Mouse (Mus musculus): ENCODE measurements around the gene Bcr.

Gene Bcr

DNA sequence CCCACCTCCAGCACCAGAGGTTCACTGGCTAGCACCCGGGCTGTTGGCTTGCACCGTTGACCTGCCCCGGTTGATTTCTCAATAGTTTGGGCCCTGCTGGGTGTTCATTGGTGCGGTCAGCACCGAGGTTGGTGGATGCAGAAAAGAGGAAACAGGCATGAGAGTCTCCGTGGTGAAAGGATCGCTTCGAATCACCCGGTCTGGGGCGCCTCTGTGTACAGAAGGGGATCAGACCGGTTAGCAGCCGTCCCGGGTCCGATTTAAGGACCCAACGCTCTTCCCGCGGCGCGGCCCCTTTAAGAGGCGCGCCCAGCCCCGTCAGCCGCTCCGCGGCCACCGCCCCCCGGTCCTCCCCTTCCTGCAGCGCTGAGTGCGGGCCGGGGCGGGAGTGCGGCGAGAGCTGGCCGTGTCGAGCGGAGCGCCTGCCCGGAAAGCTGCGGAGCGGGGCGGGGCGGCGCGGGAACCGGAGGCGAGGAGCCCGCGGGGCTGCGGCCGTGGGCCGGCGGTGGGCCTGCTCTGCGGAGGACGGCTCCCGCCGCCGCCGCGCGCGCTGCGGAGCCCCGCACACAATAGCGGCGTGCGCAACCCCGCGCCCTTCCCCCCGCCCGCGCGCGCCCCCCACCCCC, at the start of gene Bcr:
Bcr (plus strand) TSS at position 376 of the 626 bp plus-strand sequence.
- peak; percentile 74 for DNase-seq

DNA sequence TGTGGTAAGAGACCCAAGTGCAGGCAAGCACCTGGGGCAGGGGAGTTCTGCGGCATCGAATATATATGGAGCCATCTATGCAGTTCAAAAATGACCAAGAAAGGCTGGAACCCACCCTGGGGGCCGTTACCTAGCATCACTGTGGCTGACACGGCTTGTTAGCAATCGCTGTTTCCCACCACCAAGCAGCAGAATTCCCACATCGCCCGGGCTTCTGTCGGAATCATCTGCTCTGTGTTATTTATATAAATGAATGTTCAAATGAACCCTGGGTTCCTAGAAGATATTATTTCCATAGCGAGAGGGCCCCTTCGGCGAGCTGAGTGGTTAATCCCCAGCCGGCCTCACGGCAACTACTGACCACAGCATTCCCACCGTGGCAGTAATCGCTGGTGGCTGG, 49.7 kb upstream of the Bcr start:
- DNase-seq = no peak

DNA sequence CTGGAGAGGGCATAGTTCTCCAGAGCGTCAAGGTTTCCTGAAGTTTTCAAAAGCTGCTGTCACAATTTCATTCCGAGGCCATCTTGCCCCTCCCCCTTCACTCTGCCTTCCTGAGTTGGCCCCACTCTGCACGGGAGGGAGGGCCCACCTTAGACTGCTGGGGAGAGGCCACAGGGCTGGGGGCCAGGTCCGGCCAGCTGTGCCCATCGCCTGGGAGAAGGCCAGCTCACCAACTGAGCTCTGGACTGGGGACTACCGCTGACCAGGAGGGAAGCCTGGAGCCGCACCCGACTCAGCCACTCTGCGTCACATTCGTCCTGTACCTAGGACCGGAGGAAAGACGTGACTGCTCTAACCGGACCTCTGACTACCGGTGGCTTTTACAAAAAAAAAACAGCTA, 44.9 kb upstream of the Bcr start:
- no peak for DNase-seq

DNA sequence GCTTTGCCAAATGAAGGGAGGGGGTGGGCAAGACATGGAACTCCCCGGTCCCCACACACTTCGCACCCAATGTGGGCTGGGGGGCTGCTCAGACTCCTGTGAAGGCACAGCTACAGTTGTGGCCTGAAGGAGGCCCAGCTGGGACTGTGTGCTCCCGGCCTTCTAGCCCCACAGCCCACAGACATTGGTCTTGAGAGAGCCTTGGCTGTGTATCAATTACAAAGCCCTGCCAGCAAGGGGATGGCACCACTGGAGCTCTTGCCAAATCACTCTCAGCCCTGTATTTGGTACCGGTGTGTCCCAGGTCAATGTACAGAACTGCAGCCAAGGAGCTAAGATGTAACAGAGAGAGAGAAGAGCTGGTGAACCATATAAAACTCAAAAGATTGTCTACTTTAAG, 43.9 kb upstream of the Bcr start:
- no peak for DNase-seq

DNA sequence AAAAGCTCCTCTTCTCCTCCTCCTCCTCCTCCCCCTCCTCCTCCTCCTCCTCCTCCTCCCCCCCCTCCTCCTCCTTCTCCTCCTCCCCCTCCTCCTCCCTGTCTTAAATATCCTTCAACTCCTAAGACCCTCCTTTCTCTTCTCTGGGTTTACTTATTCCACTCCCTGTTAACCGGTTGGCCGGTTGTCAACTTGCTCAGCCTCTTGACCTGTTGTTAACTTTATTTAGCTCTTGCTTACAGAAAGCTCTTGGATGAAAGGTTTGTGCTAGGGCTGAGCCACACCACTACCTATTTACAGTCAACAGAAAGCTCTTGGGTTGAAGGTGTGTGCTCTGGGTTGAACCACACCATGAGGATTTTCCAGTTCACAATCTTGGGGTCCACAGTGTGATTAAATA, 40.1 kb upstream of the Bcr start:
- DNase-seq = no peak

DNA sequence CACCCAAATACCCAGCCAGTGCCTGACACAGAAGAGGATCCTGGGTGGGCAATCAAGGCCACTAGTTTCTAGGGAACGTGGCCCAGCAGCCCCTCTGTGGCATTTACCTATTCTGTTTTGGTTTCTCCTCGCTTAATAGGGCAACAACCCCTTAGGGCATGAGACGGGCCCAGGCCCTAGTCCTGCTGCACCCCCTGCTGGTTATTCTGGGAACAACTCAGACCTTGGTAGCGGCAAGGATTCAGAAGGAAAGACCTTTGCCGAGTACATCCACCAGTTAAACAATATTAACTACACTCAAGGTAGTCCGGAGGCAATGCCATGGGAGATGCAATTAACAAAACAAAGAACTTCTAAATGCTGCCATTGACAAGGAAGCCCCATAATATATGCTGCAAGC, 39.3 kb upstream of the Bcr start:
- peak; percentile 62 for DNase-seq

DNA sequence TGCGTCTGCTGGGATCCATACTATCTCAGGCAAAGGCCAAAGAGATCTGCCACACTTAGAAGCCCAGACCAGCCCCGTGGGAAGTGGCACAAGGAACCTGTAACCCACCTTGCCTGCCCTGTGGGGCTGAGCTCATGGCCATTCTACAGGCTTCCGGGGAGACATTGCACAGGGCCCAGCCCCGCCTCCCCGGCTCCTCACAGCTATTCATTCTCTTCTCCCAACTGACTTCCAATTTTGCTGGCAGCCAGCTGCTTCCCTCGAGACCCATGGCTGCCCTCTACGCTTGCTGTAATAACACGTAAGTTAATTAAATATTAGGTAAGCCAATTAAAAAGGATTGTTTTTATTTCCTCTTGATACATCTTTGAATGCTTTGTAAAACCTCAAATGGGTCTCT, 33.9 kb upstream of the Bcr start:
- DNase-seq = no peak

DNA sequence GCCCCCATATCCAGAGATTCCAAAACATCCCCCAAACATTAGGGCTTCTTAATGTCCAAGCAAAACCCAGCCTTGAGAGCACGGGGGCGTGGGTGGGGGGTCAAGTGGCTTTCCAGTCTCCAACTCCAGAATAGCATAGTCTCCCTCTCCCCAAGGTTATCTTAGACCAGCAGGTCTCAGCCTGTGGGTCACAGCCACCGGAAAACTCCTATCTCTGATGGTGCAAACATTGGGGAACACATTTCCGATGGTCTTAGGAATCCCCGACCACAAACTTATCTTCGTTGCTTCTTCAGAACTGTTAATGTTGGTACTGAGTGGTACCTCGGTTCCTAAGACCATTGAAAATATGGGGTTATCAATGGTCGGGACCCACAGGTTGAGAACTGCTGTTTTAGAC, 31.6 kb upstream of the Bcr start:
- DNase-seq = no peak

DNA sequence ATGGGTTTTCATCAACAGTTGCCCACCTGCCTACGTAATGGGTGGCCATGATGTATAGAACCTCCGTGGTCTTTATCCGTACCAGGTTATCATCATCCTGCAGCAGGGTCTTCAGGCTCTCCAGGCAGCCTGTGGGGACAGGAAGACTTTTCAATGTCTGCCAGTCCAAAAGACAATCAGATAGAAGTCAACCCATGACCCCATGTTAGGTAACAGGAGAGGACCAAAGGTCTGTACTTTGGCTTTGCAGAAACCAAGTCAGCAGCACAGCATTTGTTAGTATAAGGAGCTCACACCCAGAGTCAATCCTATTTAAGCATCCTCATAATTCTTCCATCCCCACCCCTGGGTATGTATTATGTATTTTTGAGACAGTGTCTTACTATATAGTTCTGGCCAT, 30.7 kb upstream of the Bcr start:
- DNase-seq = no peak

DNA sequence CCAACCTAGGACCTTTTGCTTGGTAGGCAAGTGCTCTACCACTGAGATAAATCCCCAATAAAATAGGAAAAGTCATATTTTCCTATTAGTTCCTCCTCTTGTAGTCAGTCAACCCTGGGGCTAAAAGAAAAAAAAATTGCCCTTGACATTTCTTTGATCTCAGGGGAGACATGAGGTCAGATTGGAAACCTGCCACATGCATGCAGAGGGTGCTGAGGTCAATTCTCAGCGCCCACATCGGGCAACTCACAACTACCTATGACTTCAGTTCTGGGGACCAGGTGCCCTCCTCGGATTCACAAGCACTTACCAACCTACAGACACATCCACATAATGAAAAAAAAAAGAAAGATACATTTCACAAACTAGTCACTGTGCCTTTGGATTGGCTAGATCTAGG, 30.2 kb upstream of the Bcr start:
- DNase-seq = no peak

DNA sequence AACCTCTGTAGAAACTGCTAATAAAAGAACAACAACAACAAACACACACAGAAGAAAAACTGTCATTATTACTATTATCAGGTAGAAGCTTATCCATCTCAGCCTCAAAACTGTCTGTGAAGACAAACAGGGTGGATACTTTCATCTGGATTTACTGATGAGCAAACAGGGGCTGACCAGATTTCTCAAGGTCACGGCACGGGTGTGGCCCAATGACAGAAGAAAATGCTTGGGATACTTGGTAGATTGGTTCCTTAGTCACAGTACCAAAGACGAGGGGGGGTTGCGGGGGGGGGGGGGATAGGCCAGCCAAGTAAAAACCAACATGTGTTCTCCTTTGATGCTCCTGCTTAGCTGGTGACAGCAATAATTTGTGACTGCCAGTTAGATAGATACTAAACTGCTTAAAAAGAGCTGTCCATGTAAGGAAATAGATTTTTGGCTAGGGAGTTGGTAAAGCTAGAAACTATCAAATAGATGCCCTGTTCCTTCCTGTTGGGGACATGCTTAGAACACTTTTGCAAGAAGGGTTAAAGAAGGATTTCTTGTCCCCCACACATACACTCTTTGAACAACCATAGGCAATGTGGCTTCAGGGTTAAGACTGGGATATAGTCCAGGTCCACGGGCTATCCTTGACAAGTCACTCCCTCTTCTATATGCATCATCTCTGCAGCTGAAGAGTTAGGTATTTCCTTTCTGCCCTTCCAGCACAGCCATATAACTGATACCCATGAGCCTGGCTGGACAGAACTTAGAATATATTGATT, 28.9 kb upstream of the Bcr start:
- DNase-seq = no peak

DNA sequence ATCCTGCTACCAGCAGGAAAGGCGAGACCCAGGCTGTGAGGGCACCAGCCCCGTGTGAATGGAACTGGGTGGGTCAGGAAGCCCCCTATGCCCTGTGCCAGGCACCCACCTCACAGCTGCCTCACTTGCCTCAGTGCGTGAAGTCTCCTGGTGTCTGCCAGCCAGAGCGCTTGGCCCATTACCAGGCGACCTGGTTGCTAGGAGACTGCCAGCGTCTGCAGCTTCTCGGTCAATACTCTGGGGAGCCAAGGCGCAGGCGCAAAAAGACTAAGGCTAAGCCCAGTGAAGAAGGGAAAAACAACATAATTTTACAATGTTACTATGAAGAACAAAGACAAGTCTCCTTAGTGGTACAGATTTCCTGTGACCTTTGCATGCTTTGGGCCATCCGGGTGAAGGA, 28.0 kb upstream of the Bcr start, which contains the start of gene Rsph14:
Rsph14 (minus strand) TSS at position 192 of the 400 bp plus-strand sequence.
- no peak for DNase-seq

DNA sequence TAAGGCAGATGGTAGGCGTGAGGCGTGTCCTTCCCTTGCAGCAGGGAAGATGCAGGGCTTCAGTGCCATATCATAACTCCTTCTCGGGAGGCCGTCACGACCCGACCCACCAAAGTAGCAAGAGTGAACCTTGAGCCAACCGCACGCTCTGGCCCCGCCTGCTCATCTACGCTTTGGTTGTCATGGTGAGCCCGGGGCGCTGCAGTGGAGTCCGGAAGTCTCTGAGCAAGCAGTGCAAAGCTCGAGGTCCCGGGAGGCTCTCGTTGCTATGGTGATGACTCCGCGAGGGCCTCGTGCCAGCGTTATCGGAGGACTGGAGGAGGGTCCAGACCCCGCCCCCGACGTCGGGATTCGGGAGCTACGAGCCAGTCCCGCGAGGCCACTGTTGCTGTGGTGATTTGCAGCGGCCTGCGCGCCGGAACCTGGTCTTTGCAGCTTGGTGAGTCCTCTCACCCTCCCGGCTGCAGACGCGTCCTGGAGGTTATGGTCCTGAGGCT, 23.5 kb upstream of the Bcr start, which contains the start of gene Rab36:
Rab36 (plus strand) TSS at position 176 of the 497 bp plus-strand sequence.
- DNase-seq = peak; percentile 89

DNA sequence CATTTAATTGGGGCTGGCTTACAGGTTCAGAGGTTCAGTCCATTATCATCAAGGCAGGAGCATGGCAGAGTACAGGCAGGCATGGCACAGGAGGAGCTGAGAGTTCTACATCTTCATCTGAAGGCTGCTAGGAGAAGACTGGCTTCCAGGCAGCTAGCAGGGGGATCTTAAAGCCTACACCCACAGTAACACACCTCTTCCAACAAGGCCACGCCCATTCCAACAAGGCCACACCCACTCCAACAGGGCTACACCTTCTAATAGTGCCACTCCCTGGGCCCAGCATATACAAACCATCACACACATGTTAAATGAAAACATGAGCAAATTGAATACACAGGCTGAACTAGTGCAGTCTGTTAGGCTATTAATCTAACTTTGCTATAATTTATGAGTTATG, 18.3 kb upstream of the Bcr start:
- DNase-seq = peak; percentile 68

DNA sequence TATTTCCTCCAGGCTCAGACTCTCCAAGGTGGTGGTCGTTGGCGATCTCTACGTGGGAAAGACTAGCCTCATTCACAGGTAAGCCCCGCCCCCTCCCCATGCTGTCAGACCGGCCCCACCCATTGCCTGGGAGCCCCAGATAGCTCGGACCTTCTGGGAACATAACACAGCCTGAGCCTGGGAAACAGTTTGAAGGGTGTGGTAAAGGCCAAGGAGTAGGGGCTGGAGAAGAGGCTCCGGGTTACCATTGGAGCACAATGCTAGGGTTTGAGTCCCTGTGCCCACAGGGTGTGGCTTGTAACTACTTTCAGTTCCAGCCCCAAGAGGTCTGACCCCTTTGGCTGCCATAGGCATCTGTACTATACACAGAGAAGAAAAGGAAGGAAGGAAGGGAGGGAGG, 15.9 kb upstream of the Bcr start:
- peak; percentile 56 for DNase-seq

DNA sequence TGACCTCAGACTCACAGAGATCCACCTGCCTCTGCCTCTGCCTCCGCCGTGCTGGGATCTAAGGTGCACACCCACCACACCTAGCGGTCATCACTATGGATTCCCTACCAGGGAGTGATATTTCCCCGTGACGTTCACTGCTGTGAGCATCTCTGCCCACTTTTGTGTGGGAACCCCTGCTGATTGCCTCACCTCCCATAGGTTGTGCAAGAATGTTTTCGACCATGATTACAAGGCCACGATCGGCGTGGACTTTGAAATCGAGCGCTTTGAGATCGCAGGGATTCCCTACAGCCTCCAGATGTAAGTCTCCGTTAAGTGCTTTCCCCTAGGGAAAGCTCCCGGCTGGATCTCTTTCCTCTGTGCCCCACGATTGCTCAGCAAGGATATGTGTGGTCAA, 14.6 kb upstream of the Bcr start:
- no peak for DNase-seq

DNA sequence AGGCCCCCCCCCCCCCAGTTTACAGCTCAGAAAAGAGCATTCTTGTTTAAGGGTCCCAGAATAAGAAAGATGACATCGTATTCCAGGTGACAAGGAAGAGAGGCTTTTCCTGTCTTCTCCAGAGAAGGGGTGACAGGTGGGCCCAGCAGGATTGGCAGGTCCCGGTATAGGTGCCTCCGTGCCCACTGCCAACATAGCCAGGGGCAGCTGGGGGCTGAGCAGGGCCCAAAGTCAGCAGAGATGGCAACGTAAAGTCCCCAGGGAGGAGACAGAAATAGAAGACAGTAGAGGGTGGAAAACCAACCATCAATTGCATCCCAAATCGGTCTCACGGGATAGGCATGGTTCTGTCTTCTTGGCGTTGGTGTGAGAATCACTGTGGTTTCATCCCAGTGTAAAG, 11.7 kb upstream of the Bcr start:
- no peak for DNase-seq

DNA sequence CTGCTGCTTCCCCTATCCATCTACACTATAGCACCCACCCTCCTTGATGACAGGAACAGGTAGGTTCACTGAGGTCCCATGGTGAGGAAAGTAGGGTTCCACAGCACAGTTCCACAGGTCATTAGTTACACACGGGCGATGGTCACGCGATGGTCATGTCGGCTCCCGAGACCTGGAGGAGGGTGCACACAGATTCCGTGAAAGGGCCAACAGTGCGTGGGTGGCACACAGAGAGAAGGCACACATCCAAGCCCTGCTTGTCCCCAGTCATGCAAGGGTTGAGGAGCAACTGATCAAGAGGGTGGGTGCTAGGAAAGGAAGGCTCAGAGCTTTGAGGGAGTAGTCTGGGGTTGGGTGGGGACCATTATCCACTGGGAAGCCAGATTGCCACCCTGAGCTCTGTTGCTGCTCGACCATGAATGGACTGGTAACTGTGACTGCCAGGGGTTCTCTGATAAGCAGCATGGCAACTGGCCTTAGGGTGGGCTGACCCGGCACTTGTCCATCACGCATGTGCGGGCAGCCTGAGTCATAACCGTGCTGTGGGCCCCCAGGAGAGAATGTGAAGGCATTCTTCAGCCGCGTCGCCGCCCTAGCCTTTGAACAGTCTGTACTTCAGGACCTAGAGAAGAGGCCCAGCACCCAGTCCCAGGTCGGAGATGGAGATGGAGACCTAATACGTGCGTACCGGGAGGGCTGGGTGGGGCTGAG, 8.9 kb upstream of the Bcr start:
- no peak for DNase-seq

DNA sequence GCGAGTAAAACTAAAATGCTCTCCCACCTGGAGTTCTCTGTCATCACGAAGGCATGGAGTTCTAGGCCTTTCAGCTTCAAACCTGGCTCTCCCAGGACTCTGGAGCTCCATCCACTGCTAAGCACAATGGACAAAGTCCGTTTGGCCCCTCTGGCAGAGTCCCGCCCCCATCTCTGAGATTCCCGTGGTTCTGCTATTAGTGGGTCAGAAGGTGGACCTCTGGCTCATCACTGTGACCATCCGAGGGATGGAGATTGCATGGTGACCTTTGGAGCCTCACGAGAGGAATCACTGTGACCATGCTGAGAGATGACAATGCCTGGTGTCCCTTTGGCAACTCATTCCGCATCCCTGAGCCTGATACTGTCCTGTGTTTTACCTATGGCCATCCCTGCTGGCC, 7.5 kb upstream of the Bcr start:
- no peak for DNase-seq

DNA sequence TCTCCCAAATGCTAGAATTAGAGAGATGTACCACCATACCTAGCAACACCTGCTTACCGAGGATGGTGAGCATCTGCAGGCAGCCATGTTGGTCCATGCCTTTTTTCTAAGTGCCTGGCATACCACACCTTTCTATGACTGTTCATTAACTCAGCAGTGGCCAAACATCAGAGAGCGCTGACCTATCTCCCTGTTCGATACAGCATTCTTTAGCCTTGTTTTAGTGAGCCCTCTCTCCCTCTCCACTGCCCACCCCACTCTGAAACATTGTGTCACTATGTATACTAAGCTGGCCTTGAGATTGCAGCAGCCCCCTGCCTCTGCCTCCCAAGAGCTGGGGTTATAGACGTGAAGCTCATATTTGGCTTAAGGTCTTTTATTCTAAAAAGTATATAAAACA, 6.7 kb upstream of the Bcr start:
- no peak for DNase-seq

DNA sequence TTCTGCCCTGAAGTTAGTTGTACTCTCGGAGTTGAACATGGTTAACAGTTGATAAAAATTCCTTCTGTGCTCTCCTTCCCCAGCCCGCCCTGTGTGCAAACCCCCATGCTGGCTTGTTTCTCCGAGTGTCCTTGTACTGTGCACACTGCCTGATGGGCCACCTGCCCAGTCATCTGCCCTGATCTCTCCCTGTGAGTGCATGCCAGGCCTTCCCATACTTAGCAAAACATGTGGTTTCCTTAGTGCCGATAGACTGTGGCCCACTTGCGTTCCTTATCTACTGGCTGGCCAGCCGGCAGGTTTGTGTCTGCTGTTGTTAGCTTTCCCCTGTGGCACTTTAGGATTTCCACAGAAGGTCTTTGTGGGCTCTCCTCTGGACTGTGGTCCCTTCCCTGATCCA, 6.3 kb upstream of the Bcr start:
- no peak for DNase-seq

DNA sequence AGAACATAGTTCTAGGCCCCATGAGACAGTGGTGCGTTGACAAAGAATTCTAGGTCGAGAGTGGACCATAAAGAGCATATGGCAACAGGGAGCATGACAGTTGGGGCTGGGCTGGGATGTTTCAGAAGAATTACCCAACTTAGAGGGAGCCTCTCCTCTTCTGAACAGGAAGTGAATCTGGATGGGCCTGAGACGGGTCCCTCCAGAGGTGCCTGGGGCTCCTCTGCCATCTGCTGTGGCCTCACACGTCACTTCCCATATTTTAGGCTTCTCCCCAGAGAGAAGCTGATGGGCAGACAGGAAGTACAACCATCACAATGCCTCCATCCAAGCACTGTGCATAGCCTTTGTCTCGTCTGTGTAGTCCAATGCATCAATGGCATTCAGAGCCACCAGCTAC, 4.7 kb upstream of the Bcr start:
- DNase-seq = no peak

DNA sequence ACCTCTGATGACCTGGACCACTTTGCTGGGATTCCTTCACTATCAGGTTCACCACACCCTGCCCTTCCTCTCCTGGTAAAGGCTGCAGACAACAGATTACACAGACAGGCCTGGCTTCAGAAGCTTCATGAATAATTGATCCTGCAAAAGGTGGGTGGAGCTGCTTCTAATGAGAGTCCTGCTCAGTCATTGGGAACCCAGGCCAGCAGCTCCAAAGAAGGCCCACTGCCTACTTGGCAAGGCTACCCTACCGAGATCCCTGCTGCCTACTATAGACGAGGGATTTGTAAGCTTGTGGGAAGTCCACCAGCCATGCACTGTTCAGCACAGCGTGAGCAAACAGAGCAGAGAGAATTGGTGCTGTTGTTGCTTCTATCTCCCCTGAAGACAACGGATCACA, 4.1 kb upstream of the Bcr start:
- no peak for DNase-seq

DNA sequence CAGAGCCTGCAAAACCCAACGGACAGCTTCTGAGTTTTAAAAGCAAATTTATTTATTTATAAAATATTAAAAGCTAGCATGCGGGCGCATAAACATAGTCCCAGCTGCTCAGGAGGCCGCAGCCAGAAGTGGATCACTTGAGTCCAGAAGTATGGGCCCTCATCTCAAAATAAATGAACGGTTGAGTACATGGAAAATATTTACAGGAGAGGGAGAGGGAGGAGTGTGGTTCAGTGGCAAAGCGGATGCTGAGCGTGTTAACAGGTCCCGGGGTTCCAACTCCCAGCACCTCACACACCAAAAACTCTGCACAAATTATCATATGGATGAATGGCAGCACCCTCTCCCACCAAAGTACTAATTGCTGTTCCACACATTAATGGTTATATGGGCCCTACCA, 2.1 kb upstream of the Bcr start:
- DNase-seq = no peak
